Mouse (Mus musculus) embryonic facial prominence, embryonic 10.5 days (tissue): Measurements from ENCODE around the gene Snx9. TPM values are rescaled to one million over a fixed set of nuclear protein-coding genes. Genes with fewer than 3 reads are reported as not detected.

ENCODE experiments used
- DNase-seq: peaks from one replicate; pipeline ENCODE4 v3.0.0-alpha.2; 2017; ENCODE audit warnings: low spot score
- H3K27ac ChIP-seq: fragments of 300-500 bp; sonication (generic); replicated peaks from 2 replicates; pipeline ENCODE4 v1.5.1; 2016; ENCODE audit warnings: mild to moderate bottlenecking
- H3K27me3 ChIP-seq: fragments of 300-500 bp; sonication (generic); replicated peaks from 2 replicates; pipeline ENCODE4 v1.6.1; 2016; ENCODE audit warnings: low read depth, mild to moderate bottlenecking; ENCODE audit not compliant: poor library complexity, severe bottlenecking
- H3K36me3 ChIP-seq: fragments of 300-500 bp; sonication (generic); replicated peaks from 2 replicates; pipeline ENCODE4 v1.6.1; 2016; ENCODE audit warnings: mild to moderate bottlenecking, moderate library complexity
- H3K4me1 ChIP-seq: fragments of 300-500 bp; sonication (generic); 2 replicates; pipeline ENCODE4 v1.6.1; 2016
- H3K4me3 ChIP-seq: fragments of 300-500 bp; sonication (generic); 2 replicates; pipeline ENCODE4 v1.5.1; 2016; ENCODE audit warnings: mild to moderate bottlenecking, moderate library complexity
- H3K9me3 ChIP-seq: fragments of 300-500 bp; sonication (generic); 2 replicates; pipeline ENCODE4 v1.6.1; 2016; ENCODE audit warnings: mild to moderate bottlenecking
- WGBS: fragments of 180-500 bp; shearing (Covaris S2); methylation state at CpG from one replicate; pipeline ENCODE4 v1.1.7; 2016; 5-methylcytosine and 5-hydroxymethylcytosine counted together
- polyA plus RNA-seq: library from polyadenylated mRNA; unstranded; fragments of >200 nt; fragmentation: Nextera tagmentation; extraction: Ambion mirVana; gene quantifications from 2 replicates; pipeline ENCODE4 v1.2.1, GENCODE M21; 2016

Snx9 gene
- polyA plus RNA-seq, 1 experiment from 2014 or later = 19.5 TPM

- peaks cover 13% of the 10 kb centered on the region for H3K4me1 ChIP-seq
- peaks cover 10% of the 10 kb centered on the region for H3K36me3 ChIP-seq
- no peak for DNase-seq
- WGBS = 94% methylated on average over 13 of the region's 13 CpGs
- no peak overlapping the region for H3K27ac ChIP-seq
- no peaks in the 10 kb centered on the region for H3K27me3 ChIP-seq
- H3K4me3 ChIP-seq = no peak overlapping the region
- H3K9me3 ChIP-seq = 0 out of 2 replicates have a peak, but pooled peaks cover 2% of the 10 kb centered on the region
Measured at GRCm38 (mm10) chr17:5853936-5854335, 12.8 kb downstream of the Snx9 start.

GRCm38 (mm10) chr17:5855560-5855959 is 14.4 kb downstream of the Snx9 start:
- Histone ChIP-seq H3K9me3 (0 out of 2 replicates have a peak, but pooled peaks cover 2% of the 10 kb centered on the region), H3K27me3 (no peaks in the 10 kb centered on the region), H3K4me1 (peaks cover 9% of the 10 kb centered on the region; the same call in 1 of the 2 replicates), H3K27ac (no peak overlapping the region), H3K4me3 (no peak overlapping the region), H3K36me3 (peaks cover 10% of the 10 kb centered on the region)
- no peak for DNase-seq

GRCm38 (mm10) chr17:5856426-5856825 is 15.3 kb downstream of the Snx9 start:
- peaks cover 9% of the 10 kb centered on the region; the same call in 1 of the 2 replicates for H3K4me1 ChIP-seq
- no peak overlapping the region for H3K4me3 ChIP-seq
- H3K27ac ChIP-seq = no peak overlapping the region
- H3K36me3 ChIP-seq = peaks cover 10% of the 10 kb centered on the region
- DNase-seq = no peak
- no peaks in the 10 kb centered on the region for H3K27me3 ChIP-seq
- H3K9me3 ChIP-seq = 0 out of 2 replicates have a peak, but pooled peaks cover 2% of the 10 kb centered on the region
- WGBS = 95% methylated on average over 7 of the region's 7 CpGs

GRCm38 (mm10) chr17:5857206-5857605 is 16.1 kb downstream of the Snx9 start:
- peaks cover 9% of the 10 kb centered on the region; the same call in 1 of the 2 replicates for H3K4me1 ChIP-seq
- no peak overlapping the region for H3K27ac ChIP-seq
- 0 out of 2 replicates have a peak, but pooled peaks cover 2% of the 10 kb centered on the region for H3K9me3 ChIP-seq
- 96% methylated on average over 11 of the region's 11 CpGs for WGBS
- no peaks in the 10 kb centered on the region for H3K27me3 ChIP-seq
- H3K4me3 ChIP-seq = no peak overlapping the region
- DNase-seq = no peak
- peaks cover 10% of the 10 kb centered on the region for H3K36me3 ChIP-seq

GRCm38 (mm10) chr17:5858209-5858608 is 17.1 kb downstream of the Snx9 start:
- H3K4me1 ChIP-seq = peaks cover 9% of the 10 kb centered on the region; the same call in 1 of the 2 replicates
- 74% methylated on average over 8 of the region's 8 CpGs for WGBS
- 0 out of 2 replicates have a peak, but pooled peaks cover 2% of the 10 kb centered on the region for H3K9me3 ChIP-seq
- no peak overlapping the region for H3K27ac ChIP-seq
- H3K27me3 ChIP-seq = no peaks in the 10 kb centered on the region
- peaks cover 10% of the 10 kb centered on the region for H3K36me3 ChIP-seq
- no peak for DNase-seq
- H3K4me3 ChIP-seq = no peak overlapping the region

- Histone ChIP-seq H3K4me1 (peaks cover 9% of the 10 kb centered on the region; the same call in 1 of the 2 replicates), H3K4me3 (no peak overlapping the region), H3K36me3 (no peaks in the 10 kb centered on the region), H3K27me3 (no peaks in the 10 kb centered on the region), H3K27ac (no peak overlapping the region), H3K9me3 (no peaks in the 10 kb centered on the region)
- 28% methylated on average over 6 of the region's 6 CpGs for WGBS
- no peak for DNase-seq
Measured at GRCm38 (mm10) chr17:5862285-5862684, 21.2 kb downstream of the Snx9 start.

GRCm38 (mm10) chr17:5862869-5863268 is 21.7 kb downstream of the Snx9 start:
- no peaks in the 10 kb centered on the region for H3K27me3 ChIP-seq
- DNase-seq = no peak
- 42% methylated on average over 4 of the region's 4 CpGs for WGBS

GRCm38 (mm10) chr17:5863745-5864144 is 22.6 kb downstream of the Snx9 start:
- Histone ChIP-seq H3K4me1 (0 out of 2 replicates have a peak, but pooled peaks cover 4% of the 10 kb centered on the region), H3K27ac (no peak overlapping the region), H3K27me3 (no peaks in the 10 kb centered on the region), H3K36me3 (no peaks in the 10 kb centered on the region), H3K4me3 (no peak overlapping the region), H3K9me3 (no peaks in the 10 kb centered on the region)
- DNase-seq = no peak
- 96% methylated on average over 5 of the region's 5 CpGs for WGBS

More at GRCm38 (mm10) chr17:5862869-5863268, 21.7 kb downstream of the Snx9 start:
- H3K9me3 ChIP-seq = no peaks in the 10 kb centered on the region
- no peak overlapping the region for H3K4me3 ChIP-seq
- H3K36me3 ChIP-seq = no peaks in the 10 kb centered on the region
- H3K27ac ChIP-seq = no peak overlapping the region
- peaks cover 9% of the 10 kb centered on the region; the same call in 1 of the 2 replicates for H3K4me1 ChIP-seq

- DNase-seq = no peak
- Histone ChIP-seq H3K27ac (no peak overlapping the region), H3K4me3 (no peak overlapping the region), H3K27me3 (no peaks in the 10 kb centered on the region), H3K4me1 (peaks cover 4% of the 10 kb centered on the region), H3K36me3 (no peaks in the 10 kb centered on the region), H3K9me3 (no peaks in the 10 kb centered on the region)
- WGBS = 85% methylated on average over 6 of the region's 6 CpGs
Measured at GRCm38 (mm10) chr17:5867456-5867855, 26.3 kb downstream of the Snx9 start.

- 91% methylated on average over 7 of the region's 7 CpGs for WGBS
Measured at GRCm38 (mm10) chr17:5868319-5869031, 27.3 kb downstream of the Snx9 start.

GRCm38 (mm10) chr17:5869461-5869860 is 28.3 kb downstream of the Snx9 start:
- Histone ChIP-seq H3K36me3 (no peaks in the 10 kb centered on the region), H3K4me1 (peaks cover 4% of the 10 kb centered on the region), H3K27ac (no peak overlapping the region), H3K4me3 (no peak overlapping the region), H3K9me3 (no peaks in the 10 kb centered on the region), H3K27me3 (no peaks in the 10 kb centered on the region)
- no peak for DNase-seq
- 82% methylated on average over 3 of the region's 3 CpGs for WGBS

More at GRCm38 (mm10) chr17:5868319-5869031, 27.3 kb downstream of the Snx9 start:
- Histone ChIP-seq H3K27ac (no peak overlapping the region), H3K4me3 (no peak overlapping the region), H3K27me3 (no peaks in the 10 kb centered on the region), H3K36me3 (no peaks in the 10 kb centered on the region), H3K4me1 (peaks cover 4% of the 10 kb centered on the region), H3K9me3 (no peaks in the 10 kb centered on the region)
- DNase-seq = no peak

- 94% methylated on average over 5 of the region's 5 CpGs for WGBS
- H3K4me3 ChIP-seq = no peak overlapping the region
- no peaks in the 10 kb centered on the region for H3K36me3 ChIP-seq
- H3K27me3 ChIP-seq = no peaks in the 10 kb centered on the region
- peaks cover 4% of the 10 kb centered on the region for H3K4me1 ChIP-seq
- H3K9me3 ChIP-seq = no peaks in the 10 kb centered on the region
- no peak for DNase-seq
- no peak overlapping the region for H3K27ac ChIP-seq
Measured at GRCm38 (mm10) chr17:5870002-5870401, 28.9 kb downstream of the Snx9 start.

GRCm38 (mm10) chr17:5870696-5871095 is 29.6 kb downstream of the Snx9 start:
- no peak overlapping the region for H3K27ac ChIP-seq
- no peaks in the 10 kb centered on the region for H3K36me3 ChIP-seq
- no peak for DNase-seq
- 95% methylated on average over 11 of the region's 11 CpGs for WGBS
- peaks cover 4% of the 10 kb centered on the region for H3K4me1 ChIP-seq
- H3K27me3 ChIP-seq = no peaks in the 10 kb centered on the region
- H3K9me3 ChIP-seq = no peaks in the 10 kb centered on the region
- no peak overlapping the region for H3K4me3 ChIP-seq
